Mouse (Mus musculus) activated CD4-positive, CD25-positive, alpha-beta regulatory T cell (primary cell): ENCODE data around the gene Olfr110. TPM values are rescaled to one million over a fixed set of nuclear protein-coding genes. Genes with fewer than 3 reads are reported as not detected.

Source experiments
- polyA plus RNA-seq, 2 experiments: library from polyadenylated mRNA; unstranded; fragments of 100-300 nt; shearing (Covaris generic); gene quantifications; one replicate each; pipeline ENCODE4 v1.2.1; 2017

The Olfr110 gene
- not detected for polyA plus RNA-seq

DNA sequence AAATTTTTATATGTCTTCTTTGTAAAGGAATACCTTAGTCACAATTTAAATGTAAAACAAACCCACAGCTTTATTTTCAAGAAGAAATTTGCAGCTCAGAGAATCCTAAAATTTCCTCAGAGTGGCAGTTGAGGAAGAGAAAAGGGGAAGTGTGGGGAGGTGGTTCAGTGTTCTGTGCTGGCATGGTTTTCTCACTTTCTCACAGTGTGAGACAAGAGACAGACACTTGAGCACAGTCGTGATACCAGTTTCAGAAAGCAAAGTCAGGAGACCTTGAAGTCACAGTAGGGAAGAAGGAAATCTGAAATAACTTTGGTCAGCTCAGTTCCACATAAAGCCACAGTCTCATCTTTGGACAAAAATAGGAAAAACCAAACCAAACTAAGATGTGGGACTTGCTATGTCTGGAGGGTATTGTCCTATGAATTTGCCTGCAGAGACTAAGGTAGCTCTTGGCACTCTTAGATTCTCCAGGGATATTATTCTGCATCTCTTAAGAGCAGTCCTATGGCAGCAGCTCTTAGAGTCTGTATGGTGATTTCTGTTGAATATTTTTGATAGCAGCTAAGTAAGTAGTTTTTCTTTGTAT, at the start of gene Olfr110:
Olfr110 (plus strand) TSS at position 539 of the 589 bp plus-strand sequence.

DNA sequence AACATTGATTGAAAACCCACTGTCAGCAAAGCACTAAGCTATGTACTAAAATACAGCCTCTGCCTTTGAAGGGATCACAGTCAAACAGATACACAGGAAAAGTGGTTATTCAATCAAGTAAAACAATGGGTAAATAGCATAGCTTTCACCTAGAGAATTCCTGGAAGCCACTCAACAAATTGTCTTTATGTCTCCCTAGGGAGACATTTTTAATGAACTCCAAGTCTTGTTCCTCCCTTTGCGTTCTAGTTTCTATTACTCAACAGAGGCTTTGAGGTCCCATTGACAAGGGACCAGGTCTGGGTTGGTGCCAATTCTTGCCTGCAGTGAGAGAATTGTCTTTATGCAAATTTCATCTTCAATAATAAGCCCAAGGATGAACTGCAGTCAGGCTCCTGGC, 47.1 kb upstream of the Olfr110 start, which contains the start of gene Olfr108:
Olfr108 (plus strand) TSS at position 301 of the 400 bp plus-strand sequence.

DNA sequence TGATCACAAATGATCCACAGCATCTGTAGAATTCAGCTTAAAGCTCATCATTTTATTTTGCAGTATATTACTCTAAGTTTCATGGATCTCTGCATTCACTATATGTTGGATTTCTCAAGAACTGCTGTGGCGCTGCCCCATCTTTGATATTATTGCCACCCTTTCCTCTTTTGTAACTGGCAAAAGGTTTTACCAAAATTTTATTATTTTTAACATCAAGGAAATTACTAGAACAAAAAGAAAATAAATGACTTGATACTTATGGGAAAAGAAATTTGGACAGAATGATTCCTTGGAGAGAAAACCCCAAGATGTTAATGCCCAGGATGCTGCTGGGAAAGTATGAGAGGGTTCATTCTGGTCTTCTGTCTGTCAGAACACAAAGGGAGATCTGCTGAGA, 33.7 kb upstream of the Olfr110 start, which contains the start of gene Olfr109:
Olfr109 (plus strand) TSS at position 301 of the 400 bp plus-strand sequence.

DNA sequence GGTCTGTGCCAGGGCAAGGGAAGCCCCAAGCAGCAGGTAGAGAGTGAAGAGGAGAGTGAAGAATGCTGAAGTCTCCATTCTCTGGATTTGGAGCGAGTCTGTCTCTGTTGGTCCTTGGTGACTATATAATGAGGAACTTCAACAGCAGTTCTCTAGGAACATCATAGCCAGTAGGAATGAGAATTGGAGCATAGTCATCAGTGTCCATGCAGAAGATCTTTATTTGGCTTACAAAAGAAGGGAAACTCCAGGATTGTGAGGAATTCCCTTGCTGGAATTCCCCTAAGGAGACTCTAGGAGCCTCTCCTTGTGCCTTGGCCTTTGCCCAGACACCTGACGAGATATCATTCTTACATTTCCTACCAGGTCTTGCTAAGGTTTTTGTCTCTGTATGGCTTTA, 8.8 kb upstream of the Olfr110 start, which contains the start of gene H2-M2:
H2-M2 (minus strand) TSS at position 101 of the 400 bp plus-strand sequence.

DNA sequence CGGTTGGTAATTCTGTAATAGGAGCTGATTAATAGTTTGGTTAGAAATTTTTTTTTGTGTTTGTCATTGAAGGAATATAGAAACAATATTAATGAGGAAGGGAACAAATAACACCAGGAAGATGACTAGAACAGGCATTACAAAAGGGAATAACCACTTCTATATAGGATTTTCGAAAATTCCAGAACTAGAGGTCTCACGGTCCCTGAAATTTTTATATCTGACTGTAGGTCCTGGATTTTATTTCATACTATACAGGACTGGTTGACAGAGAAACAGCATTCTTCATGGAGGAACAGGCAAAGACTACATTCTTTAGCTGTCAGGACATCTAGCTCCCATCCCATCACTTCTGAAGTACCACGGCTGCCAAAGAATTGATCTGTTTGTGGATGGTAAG, 15.5 kb downstream of the Olfr110 start, which contains the start of gene Olfr111:
Olfr111 (plus strand) TSS at position 301 of the 400 bp plus-strand sequence.

Other genes with a start within 250 kb of the Olfr110 start
- gene Olfr98, start 228.7 kb upstream of the Olfr110 start, polyA plus RNA-seq: not detected
- gene H2-M3, start 222.2 kb upstream of the Olfr110 start, polyA plus RNA-seq: 100 to 1,000 TPM; 112 to 128 TPM
- 1 to 10 TPM; 2.3 to 3.6 TPM for gene Olfr99, start 209.0 kb upstream of the Olfr110 start, polyA plus RNA-seq
- gene Olfr101, start 188.2 kb upstream of the Olfr110 start, polyA plus RNA-seq: under 1 TPM; 0.06 to 0.43 TPM
- under 1 TPM in 1 of 2 experiments, not detected in 1; 0.39 TPM for gene Olfr102, start 175.4 kb upstream of the Olfr110 start, polyA plus RNA-seq
- gene Olfr103, start 152.8 kb upstream of the Olfr110 start, polyA plus RNA-seq: not detected
- not detected for gene Olfr104-ps, start 132.9 kb upstream of the Olfr110 start, polyA plus RNA-seq
- not detected for gene Olfr105-ps, start 113.4 kb upstream of the Olfr110 start, polyA plus RNA-seq
- gene Olfr106-ps, start 102.1 kb upstream of the Olfr110 start, polyA plus RNA-seq: not detected
- under 1 TPM; 0.04 to 0.09 TPM for gene Olfr107, start 93.2 kb upstream of the Olfr110 start, polyA plus RNA-seq
- gene Olfr108, start 47.0 kb upstream of the Olfr110 start, polyA plus RNA-seq: not detected
- gene Olfr109, start 33.6 kb upstream of the Olfr110 start, polyA plus RNA-seq: under 1 TPM in 1 of 2 experiments, not detected in 1; 0.10 TPM
- gene H2-M2, start 8.9 kb upstream of the Olfr110 start, polyA plus RNA-seq: 1 to 10 TPM in 1 of 2 experiments, under 1 TPM in 1; 0.37 to 2.2 TPM
- gene Olfr111, start 15.6 kb downstream of the Olfr110 start, polyA plus RNA-seq: not detected
- gene Olfr112, start 77.0 kb downstream of the Olfr110 start, polyA plus RNA-seq: not detected
- not detected for gene Olfr113, start 85.2 kb downstream of the Olfr110 start, polyA plus RNA-seq
- not detected for gene Olfr114, start 100.3 kb downstream of the Olfr110 start, polyA plus RNA-seq
- gene Olfr115, start 134.6 kb downstream of the Olfr110 start, polyA plus RNA-seq: not detected
- not detected for gene Olfr116, start 134.7 kb downstream of the Olfr110 start, polyA plus RNA-seq
- gene Olfr117, start 171.3 kb downstream of the Olfr110 start, polyA plus RNA-seq: under 1 TPM in 1 of 2 experiments, not detected in 1; 0.09 TPM
- under 1 TPM in 1 of 2 experiments, not detected in 1; 0.08 TPM for gene Olfr118, start 174.5 kb downstream of the Olfr110 start, polyA plus RNA-seq
- gene Olfr119, start 204.1 kb downstream of the Olfr110 start, polyA plus RNA-seq: under 1 TPM in 1 of 2 experiments, not detected in 1; 0.12 TPM
- gene Olfr120, start 229.3 kb downstream of the Olfr110 start, polyA plus RNA-seq: not detected